Mouse (Mus musculus) cerebellum, adult 9-10 months (tissue): Measurements from ENCODE around the gene Gm5346.
"Not testable (repeated sequence)": the region's sequence is repeated elsewhere in the genome, so short reads cannot be mapped to it uniquely, and the experiment has no call there.

Experiments used
- DNase-seq: peaks from one replicate; pipeline ENCODE4 v3.0.0; 2022

Gm5346 gene

GRCm38 (mm10) chr8:43627176-43627575, at the start of gene Gm5346:
TSS of gene Gm5346 (minus strand) at chr8:43627276.
- no peak for DNase-seq

- DNase-seq, result no peak
These were observed 11.0 kb downstream of the Gm5346 start for GRCm38 (mm10) chr8:43616046-43616445.

- not testable (repeated sequence) for DNase-seq
These were observed 23.4 kb downstream of the Gm5346 start for GRCm38 (mm10) chr8:43603657-43604056.

DNA sequence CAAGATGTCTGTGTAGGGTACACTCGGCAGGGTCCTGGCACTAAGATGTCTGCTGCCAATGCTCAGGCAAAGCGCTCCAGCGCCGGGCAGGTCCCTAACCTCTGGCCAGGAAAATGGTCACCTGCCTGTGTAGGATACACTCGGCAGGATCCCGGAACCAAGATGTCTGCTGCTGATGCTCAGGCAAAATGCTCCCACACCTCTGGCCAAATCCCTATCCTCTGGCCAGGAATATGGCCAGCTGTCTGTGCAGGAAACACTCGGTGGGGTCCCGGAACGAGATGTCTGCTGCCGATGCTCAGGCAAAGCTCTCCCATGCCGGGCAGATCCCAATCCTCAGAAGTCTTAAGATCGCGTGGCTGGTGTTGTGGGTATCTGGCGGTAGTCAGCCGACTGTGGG, 23.9 kb downstream of the Gm5346 start:
- DNase-seq, result not testable (repeated sequence)

DNA sequence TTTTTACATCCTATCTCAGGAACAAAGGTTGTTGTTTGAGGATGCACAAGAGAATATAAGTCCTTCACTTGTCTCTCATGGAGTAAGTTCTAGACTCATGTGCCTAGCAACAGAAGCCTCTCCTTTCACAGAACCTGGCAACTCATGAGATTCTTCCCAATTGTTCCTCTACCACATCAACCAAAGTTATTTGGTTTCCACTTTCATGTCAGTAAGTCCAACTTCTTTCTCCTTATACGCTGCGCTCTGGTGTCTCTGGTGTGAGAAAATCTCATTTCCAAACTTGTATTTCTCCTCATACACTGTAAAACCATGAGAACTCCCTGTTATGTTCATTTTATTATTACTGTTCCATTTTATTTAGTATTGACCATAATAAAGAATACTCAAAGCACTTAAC, 50.5 kb downstream of the Gm5346 start, which contains the start of gene Adam26a:
TSS of gene Adam26a (minus strand) at position 101 of the 400 bp plus-strand sequence.
- not testable (repeated sequence) for DNase-seq
